Mouse (Mus musculus) MEL (cell line): ENCODE results near the gene Fhit.

Experiments
- CTCF ChIP-seq, 3 experiments: IDR thresholded peaks in 2 of 3; conservative IDR thresholded peaks in 1 of 3; 2 replicates each; pipeline ENCODE4 v1.5.1; 2011 to 2012; ENCODE audit warnings: low read length in 3 of 3, low read depth in 2 of 3, mild to moderate bottlenecking in 2 of 3, improper control_type of control experiment in 1 of 3, inconsistent platforms in 1 of 3, mixed read lengths in 1 of 3, moderate library complexity in 1 of 3; ENCODE audit not compliant: control insufficient read depth in 1 of 3, insufficient read depth in 1 of 3, poor library complexity in 1 of 3, severe bottlenecking in 1 of 3
- EP300 ChIP-seq, 2 experiments: IDR thresholded peaks; 2 replicates each; pipeline ENCODE4 v1.6.1; 2011; ENCODE audit warnings: improper control_type of control experiment in 2 of 2, low read length in 2 of 2, low read depth in 1 of 2, mild to moderate bottlenecking in 1 of 2
- GABPA ChIP-seq: IDR thresholded peaks from 2 replicates; pipeline ENCODE4 v1.6.1; 2012; ENCODE audit warnings: low read depth, mild to moderate bottlenecking, inconsistent platforms, low read length, improper control_type of control experiment, moderate library complexity
- JUND ChIP-seq: IDR thresholded peaks from 2 replicates; pipeline ENCODE4 v1.6.1; 2011; ENCODE audit warnings: low read depth, mild to moderate bottlenecking, improper control_type of control experiment, low read length
- KAT2A ChIP-seq: conservative IDR thresholded peaks from 2 replicates; pipeline ENCODE4 v1.6.1; 2012; ENCODE audit warnings: low read depth, low read length, improper control_type of control experiment, inconsistent platforms
- MAX ChIP-seq: IDR thresholded peaks from 2 replicates; pipeline ENCODE4 v1.6.1; 2011; ENCODE audit warnings: low read length, improper control_type of control experiment
- MXI1 ChIP-seq: IDR thresholded peaks from 2 replicates; pipeline ENCODE4 v1.6.1; 2011; ENCODE audit warnings: mild to moderate bottlenecking, low read depth, low read length, improper control_type of control experiment
- TAL1 ChIP-seq: IDR thresholded peaks from 2 replicates; pipeline ENCODE4 v1.6.1; 2012; ENCODE audit warnings: mild to moderate bottlenecking, inconsistent platforms, low read length, moderate library complexity, mixed read lengths
- TBP ChIP-seq: IDR thresholded peaks from 2 replicates; pipeline ENCODE4 v1.8.0; 2011; ENCODE audit warnings: low read depth, low read length, improper control_type of control experiment
- TCF12 ChIP-seq: IDR thresholded peaks from 2 replicates; pipeline ENCODE4 v1.6.1; 2014; ENCODE audit warnings: low read depth, mild to moderate bottlenecking, inconsistent platforms, low read length, improper control_type of control experiment, moderate library complexity
- UBTF ChIP-seq: IDR thresholded peaks from 2 replicates; pipeline ENCODE4 v1.6.1; 2012; ENCODE audit warnings: low read depth, mild to moderate bottlenecking, inconsistent platforms, low read length, improper control_type of control experiment, moderate library complexity, borderline replicate concordance; ENCODE audit not compliant: insufficient read depth
- USF2 ChIP-seq, 2 experiments: IDR thresholded peaks; 2 replicates each; pipeline ENCODE4 v1.6.1; 2011 to 2012; ENCODE audit warnings: improper control_type of control experiment in 2 of 2, low read length in 2 of 2, borderline replicate concordance in 1 of 2, inconsistent platforms in 1 of 2, low read depth in 1 of 2, mild to moderate bottlenecking in 1 of 2; ENCODE audit not compliant: insufficient read depth in 1 of 2
- ZC3H11A ChIP-seq: IDR thresholded peaks from 2 replicates; pipeline ENCODE4 v1.6.1; 2012; ENCODE audit warnings: low read depth, mild to moderate bottlenecking, inconsistent platforms, low read length, improper control_type of control experiment
- ZNF384 ChIP-seq: IDR thresholded peaks from 2 replicates; pipeline ENCODE4 v1.6.1; 2012; ENCODE audit warnings: low read depth, mild to moderate bottlenecking, inconsistent platforms, low read length, improper control_type of control experiment

GRCm38 (mm10) chr14:9646233-9646632 is 1515.6 kb downstream of the Fhit start:
- no peak for TF ChIP-seq CTCF (IDR thresholded peaks at IDR 0.05 in 2 of 3, conservative IDR thresholded peaks at IDR 0.05 in 1 of 3; ENCODE audit: control insufficient read depth in 1 of 3, insufficient read depth in 1 of 3, low read depth in 2 of 3, low read length in 3 of 3, poor library complexity in 1 of 3, severe bottlenecking in 1 of 3)
- TF ChIP-seq KAT2A: no peak
- TF ChIP-seq GABPA: no peak
- no peak for TF ChIP-seq TCF12
- no peak for TF ChIP-seq MXI1
- TF ChIP-seq USF2 (IDR thresholded peaks at IDR 0.05; ENCODE audit: borderline replicate concordance in 1 of 2, insufficient read depth in 1 of 2, low read depth in 1 of 2, low read length in 2 of 2): no peak
- no peak for TF ChIP-seq TBP
- TF ChIP-seq ZC3H11A: no peak
- TF ChIP-seq ZNF384: no peak
- no peak for TF ChIP-seq JUND
- no peak for TF ChIP-seq UBTF
- TF ChIP-seq EP300 (IDR thresholded peaks at IDR 0.05; ENCODE audit: low read depth in 1 of 2, low read length in 2 of 2): no peak
- no peak for TF ChIP-seq MAX
- no peak for TF ChIP-seq TAL1
